Mouse (Mus musculus) kidney, adult 11 months (tissue): ENCODE results near the gene Ercc1.

Experiments
- DNase-seq: peaks from one replicate; pipeline ENCODE4 v3.0.0; 2022

Ercc1 gene

DNA sequence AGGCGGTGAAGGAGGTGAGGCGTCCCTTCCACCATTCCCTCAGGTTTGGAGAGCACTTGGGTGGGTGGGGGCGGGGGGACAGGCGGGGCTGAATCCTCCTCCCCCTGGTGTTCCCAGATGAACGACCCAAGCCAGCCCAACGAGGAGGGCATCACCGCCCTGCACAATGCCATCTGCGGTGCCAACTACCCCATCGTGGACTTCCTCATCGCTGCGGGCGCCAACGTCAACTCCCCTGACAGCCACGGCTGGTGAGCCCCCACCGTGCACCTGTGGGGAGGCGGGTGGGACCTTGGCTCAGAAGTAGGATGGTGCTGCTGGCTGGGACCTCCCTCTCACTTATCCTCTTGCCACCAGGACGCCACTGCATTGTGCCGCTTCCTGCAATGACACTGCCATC lies 30.8 kb downstream of the Ercc1 start:
- no peak for DNase-seq

DNA sequence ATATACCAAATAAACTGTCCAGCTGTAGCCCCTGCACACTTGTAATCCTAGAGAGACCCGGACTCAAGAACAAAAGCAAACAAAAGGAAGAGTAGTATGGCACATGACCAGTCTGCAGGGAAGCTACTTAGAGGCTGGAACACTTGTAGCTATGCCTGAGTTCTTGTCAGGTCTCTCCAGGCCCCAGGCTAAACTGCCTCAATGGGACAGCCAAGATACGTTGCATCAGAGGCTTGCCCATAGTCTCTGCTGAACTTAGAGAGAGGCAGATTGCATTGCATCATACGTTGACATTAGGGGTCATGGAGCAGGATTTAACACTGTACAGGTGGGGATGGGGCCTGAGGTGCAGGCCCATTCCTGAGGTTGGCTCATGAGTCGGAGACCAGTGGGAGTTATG lies 31.4 kb downstream of the Ercc1 start:
- DNase-seq: no peak

DNA sequence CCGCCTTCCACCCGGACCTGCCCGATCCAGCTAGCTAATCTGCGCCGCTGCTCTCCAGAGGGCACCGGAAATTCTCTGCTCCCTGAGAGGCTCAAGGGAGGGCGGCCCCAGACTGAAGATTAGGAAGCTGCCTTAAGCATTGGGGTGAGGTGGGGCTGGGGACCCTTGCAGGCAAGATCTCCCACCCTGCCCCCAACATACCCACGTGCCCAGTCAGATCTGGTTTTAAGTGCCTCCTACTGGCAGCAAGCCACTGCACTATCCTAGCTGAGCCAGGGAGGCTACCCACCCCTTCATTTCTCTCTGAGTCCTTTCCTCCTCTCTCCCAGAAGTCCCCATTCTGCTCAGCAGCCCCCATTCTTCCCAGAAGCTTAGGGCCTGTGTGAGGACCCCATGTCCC lies 33.5 kb downstream of the Ercc1 start:
- peak; percentile 21 for DNase-seq

GRCm38 (mm10) chr7:19381377-19382165 lies 37.0 kb downstream of the Ercc1 start, which contains the start of gene Ercc2:
Gene Ercc2 (plus strand): TSS chr7:19382010.
- DNase-seq: peak; percentile 98

- no peak for DNase-seq
Measured at GRCm38 (mm10) chr7:19382166-19382541, 37.6 kb downstream of the Ercc1 start.

GRCm38 (mm10) chr7:19383708-19384107 lies 39.1 kb downstream of the Ercc1 start:
- no peak for DNase-seq

GRCm38 (mm10) chr7:19388699-19389413 lies 44.3 kb downstream of the Ercc1 start:
- no peak for DNase-seq

DNA sequence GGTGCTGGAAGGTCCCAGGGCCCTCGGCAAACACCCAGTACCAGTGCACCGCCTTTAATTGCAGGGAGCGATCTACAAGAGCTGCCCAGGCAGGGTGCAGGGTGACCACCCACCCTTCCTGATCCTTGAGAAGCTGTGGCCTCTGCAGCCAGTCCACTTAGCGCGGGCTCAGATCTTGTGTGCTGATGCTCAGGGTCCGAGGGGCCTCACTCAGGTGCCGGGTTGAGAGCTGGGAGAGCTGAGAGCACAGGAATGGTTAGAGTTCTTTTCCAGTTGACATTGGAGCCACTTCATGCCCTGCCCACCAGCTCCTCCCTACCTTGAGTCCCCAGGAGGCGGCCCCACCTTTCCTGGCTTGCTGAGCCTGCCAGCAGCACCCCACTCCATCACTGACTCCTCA lies 49.9 kb downstream of the Ercc1 start:
- DNase-seq: no peak

GRCm38 (mm10) chr7:19399496-19400280 lies 55.1 kb downstream of the Ercc1 start:
- peak; percentile 58 for DNase-seq

- no peak for DNase-seq
Measured at GRCm38 (mm10) chr7:19400946-19401345, 56.4 kb downstream of the Ercc1 start.

DNA sequence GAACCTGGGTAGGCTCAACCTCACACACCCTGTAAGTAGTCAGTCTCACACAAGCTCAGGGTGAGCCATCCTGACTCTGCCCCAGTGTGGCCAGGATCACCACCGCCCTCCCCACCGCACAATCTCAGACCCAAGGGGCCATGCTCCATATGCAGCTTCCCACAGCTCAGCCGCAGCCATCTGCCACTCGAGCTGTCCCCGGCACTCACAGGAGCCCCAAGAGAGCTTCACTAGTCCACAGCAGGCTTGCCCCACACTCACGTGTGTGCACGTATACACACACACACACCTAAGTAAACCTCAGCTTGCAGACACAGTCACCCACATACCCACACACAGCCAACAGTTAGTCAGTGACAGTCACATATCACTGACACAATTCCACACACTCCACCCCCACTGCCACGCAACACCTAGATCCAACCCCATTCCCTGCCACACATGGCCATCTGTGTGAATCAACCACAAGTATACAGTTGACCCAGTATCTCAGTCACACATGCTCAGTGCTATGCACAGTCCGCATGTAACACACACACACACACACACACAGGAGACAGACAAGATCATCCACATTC lies 58.0 kb downstream of the Ercc1 start:
- no peak for DNase-seq

- DNase-seq: peak; percentile 86
Measured at GRCm38 (mm10) chr7:19403731-19404296, 59.2 kb downstream of the Ercc1 start, which contains the start of gene Klc3. Gene Klc3 (minus strand): TSS chr7:19404104.

DNA sequence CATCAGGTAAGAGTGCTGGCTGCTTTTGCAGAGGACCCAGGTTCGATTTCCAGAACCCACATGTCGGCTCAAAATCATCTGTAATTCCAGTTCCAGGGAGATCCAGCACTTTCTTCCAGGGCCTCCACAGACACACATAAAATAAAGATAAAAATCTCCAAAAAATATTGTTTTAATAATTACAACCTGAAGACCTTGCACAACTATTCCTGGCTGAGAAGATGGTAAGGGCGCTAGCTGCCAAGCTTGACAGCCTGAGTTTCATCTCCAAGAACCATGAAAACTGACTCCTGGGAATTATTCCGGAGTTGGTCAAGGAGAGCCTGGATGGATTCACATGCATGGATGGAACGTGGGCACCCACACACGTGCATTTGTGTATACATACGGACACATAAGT lies 59.9 kb downstream of the Ercc1 start, which contains the start of gene Ckm:
TSS of gene Ckm (plus strand) at position 301 of the 400 bp plus-strand sequence.
- DNase-seq: no peak

DNA sequence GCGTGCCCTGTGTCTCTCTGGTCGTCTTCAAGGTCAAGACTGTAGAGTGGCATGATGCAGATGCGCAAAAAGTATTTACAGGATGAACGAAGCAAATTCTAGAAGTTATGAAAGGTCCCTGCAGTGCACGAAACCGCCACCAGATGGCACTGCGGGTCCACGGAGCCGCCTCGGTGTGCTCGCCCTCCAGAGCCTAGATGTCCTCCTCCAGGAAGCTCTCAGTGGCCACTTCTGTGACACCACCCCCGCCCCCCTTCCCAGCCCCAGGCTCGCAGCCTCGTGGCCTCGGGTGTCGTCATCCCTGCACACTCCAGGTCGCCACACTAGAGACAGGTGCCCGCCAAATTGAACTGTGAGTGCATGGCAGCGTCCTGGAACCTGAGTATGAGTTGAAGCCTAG lies 60.8 kb downstream of the Ercc1 start:
- peak; percentile 73 for DNase-seq
